Mouse (Mus musculus) WW6 (cell line): ENCODE data around the gene Pitx3.
A peak's percentile ranks its signal among the peaks of the same experiment; 100 is the strongest.
"Not testable (repeated sequence)": the region's sequence is repeated elsewhere in the genome, so short reads cannot be mapped to it uniquely, and the experiment has no call there.

ENCODE experiments used
- DNase-seq: peaks from one replicate; pipeline ENCODE4 v3.0.0-alpha.2; 2013; ENCODE audit warnings: low read depth, low spot score

The Pitx3 gene

DNA sequence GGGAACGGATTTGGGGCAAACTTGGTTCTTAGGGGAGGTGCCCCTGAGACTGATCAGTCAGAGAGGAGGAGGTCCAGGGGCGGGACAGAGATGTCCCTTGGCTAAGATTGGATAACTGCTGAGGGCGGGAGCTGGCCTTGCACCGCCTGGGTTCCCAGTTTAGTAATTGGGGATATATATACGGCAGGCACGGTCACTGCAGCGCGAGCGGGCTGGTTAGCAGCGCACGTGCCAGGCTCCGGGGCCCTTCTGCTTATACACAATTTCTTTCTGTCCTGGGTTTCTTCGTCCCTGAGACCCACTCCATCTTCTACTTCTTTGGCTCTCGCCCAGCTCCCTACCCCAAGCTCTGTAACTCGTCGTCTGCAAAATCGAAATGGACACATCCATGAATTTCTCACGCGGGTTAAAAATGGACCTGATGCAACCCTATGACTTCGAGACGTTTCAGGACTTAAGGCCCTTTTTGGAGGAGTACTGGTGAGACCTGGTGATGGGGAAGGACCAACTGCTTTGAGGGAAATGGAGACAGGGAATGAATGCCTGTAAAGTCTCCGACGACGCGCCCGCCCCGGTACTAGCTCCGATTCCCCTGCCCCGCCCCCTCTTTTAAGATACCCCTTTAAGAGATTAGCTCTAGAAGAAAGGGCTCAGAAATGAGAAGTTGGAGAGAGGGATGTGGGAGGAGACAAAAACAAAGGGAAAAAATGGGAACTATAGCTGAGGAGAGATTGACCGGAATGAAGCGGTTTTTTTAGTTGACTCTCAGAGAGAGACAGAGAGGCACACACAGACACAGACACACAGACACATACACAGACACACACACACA, 16.2 kb downstream of the Pitx3 start, which contains the start of gene Elovl3:
Elovl3 (plus strand) TSS at position 204 of the 832 bp plus-strand sequence.
- DNase-seq: no peak

DNA sequence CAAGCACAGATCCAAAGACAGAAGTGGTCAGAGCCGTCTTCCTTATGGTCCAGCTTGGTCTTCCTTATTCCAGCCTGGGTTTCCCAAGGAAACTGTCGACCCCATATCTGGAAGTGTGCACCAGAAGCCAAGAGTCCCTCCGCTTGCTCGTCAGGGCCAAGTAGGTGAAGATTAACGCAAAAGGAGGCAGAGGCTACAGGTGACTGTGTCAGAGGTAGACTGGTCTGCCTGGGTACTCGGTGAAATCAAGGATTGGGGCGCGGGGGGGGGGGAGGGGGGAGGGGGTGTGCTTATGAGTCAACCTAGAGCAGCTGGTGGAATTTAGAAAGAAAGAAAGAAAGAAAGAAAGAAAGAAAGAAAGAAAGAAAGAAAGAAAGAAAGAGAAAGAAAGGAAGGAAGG, 16.8 kb downstream of the Pitx3 start:
- no peak for DNase-seq

DNA sequence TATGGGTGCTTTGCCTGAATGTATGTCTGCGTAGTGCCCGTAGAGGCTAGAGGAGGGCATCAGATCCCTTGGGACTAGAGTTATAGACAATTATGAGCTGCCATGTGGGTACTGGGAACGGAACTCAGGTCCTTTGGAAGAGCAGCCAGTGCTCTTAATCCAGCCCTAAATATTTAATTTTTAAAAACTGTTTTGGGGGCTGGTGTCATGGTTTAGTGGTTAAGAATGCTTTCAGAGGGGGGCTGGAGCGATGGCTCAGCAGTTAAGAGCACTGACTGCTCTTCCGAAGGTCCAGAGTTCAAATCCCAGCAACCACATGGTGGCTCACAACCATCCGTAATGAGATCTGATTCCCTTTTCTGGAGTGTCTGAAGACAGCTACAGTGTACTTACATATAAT, 18.4 kb downstream of the Pitx3 start:
- not testable (repeated sequence) for DNase-seq

DNA sequence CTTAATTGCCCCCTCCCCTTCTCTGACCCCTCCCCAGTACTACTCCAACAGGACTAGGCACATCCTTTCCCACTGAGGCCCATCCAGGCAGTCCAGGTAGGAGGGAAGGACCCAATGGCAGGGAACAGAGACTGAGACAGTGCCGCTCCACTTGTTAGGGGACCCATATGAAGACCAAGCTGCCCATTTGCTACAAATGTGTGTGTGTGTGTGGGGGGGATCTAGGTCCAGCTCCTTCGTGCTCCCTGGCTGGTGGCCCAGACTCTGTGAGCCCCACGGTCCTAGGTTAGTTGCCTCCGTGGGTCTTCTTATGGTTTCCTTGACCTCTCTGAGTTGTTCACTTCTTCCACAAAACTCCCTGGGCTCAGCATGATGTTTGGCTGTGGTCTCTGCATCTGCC, 21.8 kb downstream of the Pitx3 start:
- no peak for DNase-seq

DNA sequence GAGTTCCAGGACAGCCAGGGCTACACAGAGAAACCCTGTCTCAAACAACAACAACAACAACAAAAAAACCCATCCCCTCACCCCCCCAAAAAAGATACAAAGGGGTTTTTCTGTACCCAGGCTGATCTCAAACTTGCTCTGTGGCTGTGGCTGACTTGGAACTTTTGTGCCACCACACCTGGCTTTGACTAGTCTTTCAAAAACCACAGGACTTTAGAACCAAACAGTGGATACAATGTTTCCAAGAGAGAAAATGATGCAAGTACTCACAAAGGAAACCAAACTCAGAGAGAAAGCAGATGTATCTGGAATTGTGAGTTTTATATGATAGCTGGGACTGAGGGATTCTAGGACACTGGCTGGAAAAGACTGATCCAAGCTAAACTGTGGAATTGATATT, 23.5 kb downstream of the Pitx3 start:
- DNase-seq: no peak

DNA sequence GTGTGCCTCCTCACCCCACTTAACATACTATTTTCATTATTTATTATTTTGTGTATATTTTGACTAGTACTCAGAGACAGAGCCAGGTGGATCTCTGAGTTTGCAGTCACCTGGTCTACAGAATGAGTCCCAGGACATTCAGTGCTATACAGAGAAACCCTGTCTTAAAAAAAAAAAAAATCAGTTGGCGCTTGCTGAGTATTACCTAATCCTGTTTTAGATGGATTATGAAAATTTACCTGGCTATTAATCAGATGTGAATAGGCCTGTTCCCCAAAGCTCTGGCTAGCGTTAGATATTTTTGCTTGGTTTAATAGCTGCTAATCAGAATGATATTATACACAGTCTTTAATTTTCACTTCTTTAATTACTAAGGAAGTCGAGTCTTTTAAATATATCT, 24.2 kb downstream of the Pitx3 start:
- no peak for DNase-seq

DNA sequence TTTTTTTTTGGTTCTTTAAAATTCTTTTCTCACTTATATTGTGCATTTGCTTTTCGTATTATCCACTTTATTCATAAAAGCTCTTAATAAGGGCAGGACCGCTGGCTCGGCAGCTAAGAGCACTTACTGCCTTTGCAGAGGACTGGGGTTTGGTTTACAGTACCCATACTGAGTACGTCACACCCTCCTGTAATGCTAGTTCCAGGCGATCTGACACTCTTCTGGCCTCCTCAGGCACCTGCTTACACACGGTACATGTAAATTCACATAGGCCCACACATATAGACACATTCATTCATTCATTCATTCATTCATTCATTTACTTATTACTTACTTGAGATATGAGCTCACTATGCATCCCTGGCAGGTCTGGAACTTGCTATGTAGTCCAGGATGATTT, 27.3 kb downstream of the Pitx3 start:
- no peak for DNase-seq

DNA sequence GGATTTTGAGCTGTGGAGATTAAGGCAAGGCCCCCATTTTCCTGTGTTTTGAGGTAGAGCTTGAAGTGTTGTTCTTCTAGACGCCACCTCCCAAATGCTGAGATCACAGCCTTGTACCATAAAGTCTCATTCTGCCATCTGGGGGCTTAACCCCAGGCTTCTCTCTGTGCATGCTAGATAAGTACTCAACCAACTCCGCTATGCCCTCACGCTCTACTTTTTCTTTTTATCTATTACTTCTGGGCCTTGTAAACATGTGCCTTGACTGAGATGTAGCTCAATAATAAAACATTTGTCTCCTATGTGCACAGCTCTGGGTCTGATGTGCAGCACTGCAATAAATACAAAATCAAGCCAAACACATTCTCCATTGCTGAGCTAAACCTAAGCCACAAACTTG, 28.7 kb downstream of the Pitx3 start:
- no peak for DNase-seq

DNA sequence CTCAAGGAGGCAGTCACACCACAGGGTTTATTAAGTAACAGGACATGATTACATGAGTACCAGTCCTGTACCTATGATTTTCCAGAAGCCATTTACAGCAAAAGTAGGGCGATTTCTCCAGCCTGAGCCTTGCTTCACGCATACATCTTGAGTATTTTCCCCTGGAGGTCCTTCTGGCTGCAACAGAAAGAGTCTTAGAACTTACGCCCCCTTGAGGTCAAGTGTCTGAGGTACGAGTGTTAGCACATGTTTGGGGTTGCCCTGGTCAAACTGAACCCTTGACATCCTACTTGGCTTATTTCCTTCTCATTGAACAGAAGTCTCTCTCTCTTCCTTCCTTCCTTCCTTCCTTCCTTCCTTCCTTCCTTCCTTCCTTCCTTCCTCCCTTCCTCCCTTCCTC, 33.5 kb downstream of the Pitx3 start:
- DNase-seq: no peak

DNA sequence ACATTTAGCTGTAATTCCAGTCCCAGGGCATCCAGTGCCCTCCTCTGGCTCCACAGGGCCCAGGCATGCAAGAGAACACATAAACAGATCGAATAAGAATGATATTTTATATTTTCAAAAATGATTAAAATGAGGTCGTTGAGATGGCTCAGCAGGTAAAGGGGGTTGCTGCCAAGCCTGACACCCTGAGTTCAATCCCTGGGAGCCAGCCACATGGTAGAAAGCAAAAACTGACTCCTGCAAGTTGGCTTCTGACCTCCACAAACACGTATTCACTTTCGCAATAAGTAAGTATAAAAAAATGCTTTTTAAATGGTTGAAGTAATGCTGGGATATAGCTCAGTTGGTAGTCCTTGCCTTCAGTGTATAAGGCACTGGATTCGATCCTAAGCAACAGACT, 37.3 kb downstream of the Pitx3 start:
- no peak for DNase-seq

DNA sequence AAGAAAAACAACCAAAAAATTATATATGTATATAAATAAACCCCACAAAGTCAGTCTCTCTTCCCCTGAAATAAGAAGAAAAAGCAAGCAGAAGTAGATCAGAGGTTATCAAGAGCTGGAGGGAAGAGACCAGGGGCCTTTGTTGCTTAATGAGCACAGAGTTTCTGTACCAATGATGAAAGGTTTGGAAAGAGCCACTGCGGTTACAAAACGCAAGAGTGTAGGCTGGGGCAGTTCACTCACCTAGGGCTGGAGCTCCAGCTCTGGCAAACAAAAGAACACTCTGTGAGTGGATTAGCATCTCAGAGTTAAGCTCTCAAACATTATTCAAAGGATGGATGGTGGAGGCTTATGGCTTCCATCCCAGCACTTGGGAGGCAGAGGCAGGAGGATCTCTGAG, 37.9 kb downstream of the Pitx3 start:
- DNase-seq: no peak

DNA sequence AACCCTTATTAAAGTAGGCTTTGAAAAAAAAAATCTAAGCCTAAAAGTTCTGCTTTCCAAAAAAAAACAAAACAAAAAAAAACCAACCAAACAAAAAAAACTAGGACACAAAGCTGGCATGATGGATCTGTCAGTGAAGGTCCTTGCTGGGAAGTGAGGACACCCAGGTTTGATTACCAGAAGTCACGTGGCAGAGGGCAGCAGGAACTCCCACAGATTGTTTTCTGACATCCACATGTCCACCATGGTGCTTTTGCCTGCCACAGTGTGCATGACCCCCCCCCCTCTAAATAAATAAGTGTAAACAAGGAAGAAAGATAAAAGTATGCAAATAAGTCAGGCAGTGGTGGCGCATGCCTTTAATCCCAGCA, 44.0 kb downstream of the Pitx3 start:
- no peak for DNase-seq

DNA sequence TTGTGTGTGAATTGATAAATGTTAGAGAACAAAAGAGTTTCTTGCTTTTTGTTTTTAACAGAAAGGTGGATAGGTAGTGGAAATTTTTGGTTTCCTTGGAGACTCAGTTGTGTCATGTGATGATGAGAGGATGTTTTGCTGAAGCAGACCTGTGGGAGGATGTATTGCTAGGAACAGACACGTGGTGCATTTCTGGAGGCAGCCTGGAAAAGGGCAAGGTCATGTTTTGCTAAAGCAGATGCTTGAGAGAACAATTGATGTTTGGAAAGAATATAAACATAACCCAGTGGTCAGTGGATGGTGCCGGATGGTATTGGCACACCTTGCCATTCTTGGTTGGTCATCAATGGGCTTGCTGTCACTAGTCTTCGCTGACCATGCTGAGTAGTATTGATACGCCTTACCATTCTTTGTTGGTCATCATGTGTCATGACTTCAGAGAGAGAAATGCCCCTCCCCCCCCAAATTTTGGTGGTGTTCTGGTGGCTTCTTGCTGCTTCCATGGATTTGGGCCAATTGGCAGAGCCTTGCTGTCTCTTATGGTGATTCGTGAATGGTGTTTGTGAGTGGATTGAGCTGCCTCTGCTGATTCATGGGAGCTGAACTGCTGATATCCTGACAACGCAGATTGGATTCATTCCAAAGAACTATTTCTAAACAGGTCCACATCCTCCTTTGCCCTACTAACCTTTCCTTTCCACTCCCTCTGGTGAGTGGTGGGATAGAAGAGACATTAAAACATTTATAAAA, 44.5 kb downstream of the Pitx3 start:
- DNase-seq: no peak

DNA sequence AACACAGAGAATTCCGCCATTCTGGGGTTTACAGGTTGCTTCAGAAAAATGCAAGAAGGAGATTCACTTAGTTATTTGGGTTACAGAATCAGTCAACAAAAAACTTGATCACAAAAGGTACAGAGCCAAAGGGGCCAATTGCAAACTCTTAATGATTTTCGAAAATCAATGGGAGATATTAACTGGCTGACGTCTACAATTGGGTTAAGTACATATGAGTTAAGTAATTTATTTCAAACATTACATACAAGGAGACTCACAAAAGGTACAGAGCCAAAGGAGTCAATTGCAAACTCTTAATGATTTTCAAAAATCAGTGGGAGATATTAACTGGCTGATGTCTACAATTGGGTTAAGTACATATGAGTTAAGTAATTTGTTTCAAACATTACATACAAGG, 48.6 kb downstream of the Pitx3 start:
- no peak for DNase-seq

DNA sequence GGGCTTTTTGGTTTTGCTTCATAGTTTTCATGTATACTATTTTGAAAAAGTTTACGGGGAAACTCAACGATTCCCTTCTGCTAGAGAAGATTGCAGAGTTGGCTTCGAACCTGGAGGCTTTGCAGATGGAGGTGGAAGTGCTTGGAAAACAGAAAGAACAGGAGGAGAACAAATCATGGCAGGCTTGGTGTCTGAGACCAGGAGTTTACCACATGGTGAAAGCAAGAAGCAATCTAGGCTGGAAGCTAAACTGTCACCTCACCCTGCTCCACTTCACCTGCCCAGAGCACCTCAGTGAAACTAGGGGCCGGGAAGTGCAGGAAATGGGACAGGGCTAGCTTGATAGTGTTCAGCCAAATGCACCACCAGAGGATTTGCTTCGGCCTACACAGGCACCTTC, 51.7 kb downstream of the Pitx3 start:
- no peak for DNase-seq

DNA sequence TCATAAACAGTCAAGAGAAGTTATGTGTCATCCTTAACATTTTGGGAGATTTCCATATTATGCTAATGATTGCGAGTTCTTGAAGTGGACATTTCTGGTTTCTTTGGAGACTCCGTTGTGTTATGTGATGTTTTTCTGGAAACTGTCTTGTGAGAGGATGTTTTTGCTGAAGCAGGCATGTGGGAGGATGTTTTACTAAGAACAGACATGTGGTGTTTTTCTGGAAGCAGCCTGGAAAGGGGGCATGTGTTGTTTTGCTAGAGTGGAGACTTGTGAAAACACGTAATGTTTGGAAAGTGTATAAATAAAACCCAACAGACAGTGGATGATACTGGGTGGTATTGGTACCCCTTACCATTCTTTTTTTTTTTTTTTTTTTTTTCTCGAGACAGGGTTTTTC, 52.8 kb downstream of the Pitx3 start:
- DNase-seq: no peak

DNA sequence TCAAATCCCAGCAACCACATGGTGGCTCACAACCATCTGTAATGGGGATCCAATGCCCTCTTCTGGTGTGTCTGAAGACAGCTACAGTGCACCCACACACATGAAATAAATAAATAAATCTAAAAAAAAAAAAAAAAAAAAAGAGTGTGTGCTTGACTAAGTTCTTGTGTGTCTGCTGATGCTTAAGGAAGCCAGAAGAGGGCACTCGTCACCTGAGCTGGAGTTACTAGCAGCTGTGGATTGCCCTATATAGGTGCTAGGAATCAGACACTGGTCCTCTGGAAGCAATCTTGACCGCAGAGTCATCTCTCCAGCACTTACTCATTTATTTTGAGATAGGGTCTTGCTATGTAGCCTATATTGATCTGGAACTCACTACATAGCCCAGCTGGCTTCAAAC, 54.0 kb downstream of the Pitx3 start:
- DNase-seq: no peak

DNA sequence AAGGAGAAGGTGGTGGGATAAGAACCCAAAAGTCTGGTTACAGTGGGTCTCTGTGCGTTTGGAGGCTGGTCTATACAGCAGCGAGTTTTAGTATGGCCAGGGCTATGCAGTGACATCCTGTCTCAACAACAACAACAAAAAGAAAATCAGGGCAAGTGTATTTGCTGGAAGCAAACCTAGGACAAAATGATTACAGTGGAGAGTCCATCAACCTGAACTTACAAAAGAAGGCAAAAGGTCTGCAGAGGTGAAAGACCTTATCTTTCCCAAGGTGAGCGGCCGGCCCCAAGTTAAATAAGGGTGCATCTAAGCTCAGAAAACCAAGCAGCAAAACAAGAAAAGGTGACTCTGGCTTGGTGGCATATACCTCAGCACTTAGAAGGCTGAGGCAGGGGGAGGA, 56.5 kb downstream of the Pitx3 start:
- DNase-seq: no peak

DNA sequence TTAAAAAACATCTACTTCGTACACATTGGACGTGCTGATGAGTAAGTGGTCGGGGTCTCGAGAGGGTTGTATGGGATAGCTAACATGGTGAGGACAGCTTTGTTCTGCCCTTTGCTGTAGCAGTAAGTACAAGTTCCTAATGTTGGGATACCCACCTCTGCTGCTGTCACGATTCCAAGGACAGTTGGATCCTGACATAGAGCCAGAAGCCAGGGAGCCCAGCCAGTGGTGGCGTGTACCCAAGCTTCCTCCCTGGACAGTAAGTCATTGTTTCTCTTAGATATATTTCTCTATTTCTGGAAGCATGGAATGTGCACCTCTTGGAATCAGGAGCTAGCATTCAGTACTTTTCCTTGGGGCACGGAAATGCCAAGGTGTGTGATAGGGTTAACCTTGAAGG, 60.3 kb downstream of the Pitx3 start:
- DNase-seq: no peak

DNA sequence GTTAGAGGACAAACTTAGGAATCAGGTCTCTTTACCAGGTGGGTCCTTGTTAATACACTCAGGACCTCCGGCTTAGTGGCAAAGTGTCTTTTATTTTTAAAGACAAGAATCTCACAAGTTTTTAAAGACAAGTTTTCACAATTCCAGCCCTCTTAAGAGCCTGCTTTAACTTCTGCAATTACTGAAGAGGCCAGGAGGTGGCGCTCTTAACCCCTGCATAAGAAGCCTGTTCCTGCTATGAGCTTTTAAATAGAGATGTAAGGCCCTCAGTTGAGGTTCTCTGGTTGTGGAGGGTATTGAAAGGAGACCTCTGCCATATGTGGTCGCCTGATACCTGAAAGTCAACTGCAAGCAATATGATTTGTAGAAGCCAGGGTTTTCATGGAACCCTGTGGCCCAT, 61.8 kb downstream of the Pitx3 start:
- DNase-seq: peak; percentile 64
